Mouse (Mus musculus): ENCODE measurements around the gene Tax1bp1.
A peak's percentile ranks its signal among the peaks of the same experiment; 100 is the strongest.

Gene Tax1bp1

GRCm38 (mm10) chr6:52712563-52712962, 966 bp upstream of the Tax1bp1 start:
- no peak for DNase-seq

- DNase-seq, result peak; percentile 98
Measured at GRCm38 (mm10) chr6:52713897-52714509, 474 bp downstream of the Tax1bp1 start.

GRCm38 (mm10) chr6:52717493-52718192, 4.1 kb downstream of the Tax1bp1 start:
- DNase-seq, result no peak

- DNase-seq, result peak; percentile 89
Measured at GRCm38 (mm10) chr6:52724805-52725439, 11.4 kb downstream of the Tax1bp1 start.

- peak; percentile 86 for DNase-seq
Measured at GRCm38 (mm10) chr6:52730338-52730737, 16.8 kb downstream of the Tax1bp1 start.

- no peak for DNase-seq
Measured at GRCm38 (mm10) chr6:52734630-52735029, 21.1 kb downstream of the Tax1bp1 start.

GRCm38 (mm10) chr6:52752832-52753231, 39.3 kb downstream of the Tax1bp1 start:
- DNase-seq, result no peak

GRCm38 (mm10) chr6:52765206-52765605, 51.7 kb downstream of the Tax1bp1 start:
- no peak for DNase-seq

- DNase-seq, result no peak
Measured at GRCm38 (mm10) chr6:52770789-52771188, 57.3 kb downstream of the Tax1bp1 start.

GRCm38 (mm10) chr6:52773132-52773531, 59.6 kb downstream of the Tax1bp1 start:
- DNase-seq, result peak; percentile 54

GRCm38 (mm10) chr6:52775350-52775749, 61.8 kb downstream of the Tax1bp1 start:
- peak; percentile 82 for DNase-seq

- peak; percentile 60 for DNase-seq
Measured at GRCm38 (mm10) chr6:52775956-52776355, 62.4 kb downstream of the Tax1bp1 start.

- peak; percentile 74 for DNase-seq
Measured at GRCm38 (mm10) chr6:52777034-52777433, 63.5 kb downstream of the Tax1bp1 start.

- no peak for DNase-seq
Measured at GRCm38 (mm10) chr6:52778523-52778922, 65.0 kb downstream of the Tax1bp1 start.

GRCm38 (mm10) chr6:52779546-52779945, 66.0 kb downstream of the Tax1bp1 start:
- DNase-seq, result peak; percentile 80

- no peak for DNase-seq
Measured at GRCm38 (mm10) chr6:52790316-52790715, 76.8 kb downstream of the Tax1bp1 start.

- DNase-seq, result no peak
Measured at GRCm38 (mm10) chr6:52790781-52791180, 77.3 kb downstream of the Tax1bp1 start.

- DNase-seq, result peak; percentile 95
Measured at GRCm38 (mm10) chr6:52792455-52792854, 78.9 kb downstream of the Tax1bp1 start.

- no peak for DNase-seq
Measured at GRCm38 (mm10) chr6:52795029-52795841, 81.7 kb downstream of the Tax1bp1 start.

GRCm38 (mm10) chr6:52796035-52796598, 82.6 kb downstream of the Tax1bp1 start:
- peak; percentile 94 for DNase-seq

GRCm38 (mm10) chr6:52796691-52797090, 83.2 kb downstream of the Tax1bp1 start:
- DNase-seq, result peak; percentile 96

- no peak for DNase-seq
Measured at GRCm38 (mm10) chr6:52797252-52797800, 83.8 kb downstream of the Tax1bp1 start.

All from heart, adult 11 months (tissue).